Mouse (Mus musculus) heart, embryonic 12.5 days (tissue): Measurements from ENCODE around the gene Zfp772. TPM values are rescaled to one million over a fixed set of nuclear protein-coding genes. Genes with fewer than 3 reads are reported as not detected.
"Not testable (repeated sequence)": the region's sequence is repeated elsewhere in the genome, so short reads cannot be mapped to it uniquely, and the experiment has no call there.

Experiments
- ATAC-seq: fragments of 200-750 bp; cut with Nextera tagmentation; 2 replicates; pipeline ENCODE4 v1.8.0; 2017; ENCODE audit warnings: moderate TSS enrichment, moderate library complexity; ENCODE audit not compliant: insufficient number of reproducible peaks, low FRiP score
- H3K27ac ChIP-seq: fragments of 300-500 bp; sonication (generic); 2 replicates; pipeline ENCODE4 v1.5.1; 2016; ENCODE audit warnings: mild to moderate bottlenecking, moderate library complexity; ENCODE audit not compliant: poor library complexity, severe bottlenecking
- H3K27me3 ChIP-seq: fragments of 300-500 bp; sonication (generic); replicated peaks from 2 replicates; pipeline ENCODE4 v1.6.1; 2016; ENCODE audit warnings: mild to moderate bottlenecking, moderate library complexity
- H3K36me3 ChIP-seq: fragments of 300-500 bp; sonication (generic); 2 replicates; pipeline ENCODE4 v1.6.1; 2016; ENCODE audit warnings: mild to moderate bottlenecking, moderate library complexity
- H3K4me1 ChIP-seq: fragments of 300-500 bp; sonication (generic); replicated peaks from 2 replicates; pipeline ENCODE4 v1.6.1; 2016; ENCODE audit warnings: mild to moderate bottlenecking
- H3K4me2 ChIP-seq: fragments of 300-500 bp; sonication (generic); 2 replicates; pipeline ENCODE4 v1.6.1; 2016; ENCODE audit warnings: mild to moderate bottlenecking, moderate library complexity
- H3K4me3 ChIP-seq: fragments of 300-500 bp; sonication (generic); 2 replicates; pipeline ENCODE4 v1.5.1; 2016; ENCODE audit warnings: mild to moderate bottlenecking
- H3K9ac ChIP-seq: fragments of 300-500 bp; sonication (generic); 2 replicates; pipeline ENCODE4 v1.6.1; 2016; ENCODE audit warnings: mild to moderate bottlenecking, moderate library complexity
- H3K9me3 ChIP-seq: fragments of 300-500 bp; sonication (generic); replicated peaks from 2 replicates; pipeline ENCODE4 v1.6.1; 2016; ENCODE audit warnings: mild to moderate bottlenecking, moderate library complexity
- WGBS: fragments of 180-500 bp; shearing (Covaris S2); methylation state at CpG from one replicate; pipeline ENCODE4 v1.1.7; 2016; 5-methylcytosine and 5-hydroxymethylcytosine counted together
- polyA plus RNA-seq: library from polyadenylated mRNA; unstranded; fragments of >200 nt; fragmentation: Nextera tagmentation; extraction: Ambion mirVana; gene quantifications from 2 replicates; pipeline ENCODE4 v1.2.1, GENCODE M21; 2016

The Zfp772 gene
- polyA plus RNA-seq = 4.9 and 5.1 TPM in 2 replicates

DNA sequence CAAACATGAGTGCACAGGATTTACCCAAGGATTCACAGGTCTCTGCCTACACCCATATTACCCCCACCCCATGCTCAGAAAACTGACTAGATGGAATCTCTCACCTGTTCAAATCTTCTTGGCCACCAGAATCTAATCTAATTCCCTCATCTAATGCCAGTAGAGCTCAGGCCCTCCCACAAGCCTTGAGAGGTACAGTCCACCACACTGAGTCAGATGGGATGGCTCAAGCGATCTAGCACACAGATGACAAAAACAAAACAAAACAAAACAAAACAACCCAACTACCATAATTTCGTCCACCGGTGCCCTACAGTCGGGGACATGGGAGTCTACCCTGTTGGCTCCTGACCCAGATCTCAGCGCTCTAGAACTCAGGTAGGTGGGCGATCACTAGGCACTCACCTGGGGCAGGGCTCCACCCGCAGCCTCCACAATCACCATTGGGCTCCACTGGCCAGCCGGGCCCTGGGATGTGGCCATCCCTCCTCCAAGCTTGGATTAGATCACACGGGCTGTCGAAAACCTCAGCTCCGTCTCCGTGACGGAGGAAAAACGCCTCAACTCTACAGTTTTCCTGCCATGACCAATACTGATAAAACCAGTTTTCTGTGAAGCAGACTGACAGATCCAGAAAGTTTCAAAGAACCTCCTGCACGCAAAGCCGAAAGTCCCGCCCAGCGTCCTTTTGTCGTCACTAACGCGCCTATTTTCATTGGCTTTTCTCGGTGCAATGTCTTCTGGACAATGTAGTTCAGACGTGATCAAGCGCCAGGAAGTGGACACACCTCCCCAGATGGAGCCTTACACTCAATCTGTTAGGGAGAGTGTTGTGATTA, at the start of gene Zfp772:
Zfp772 (minus strand) TSS at position 686 of the 839 bp plus-strand sequence.
- not testable (repeated sequence) for H3K27ac ChIP-seq, H3K4me1 ChIP-seq, ATAC-seq, H3K9me3 ChIP-seq, H3K27me3 ChIP-seq, H3K36me3 ChIP-seq
- H3K9ac ChIP-seq = peak within 1 kb of the TSS; percentile 69
- H3K4me3 ChIP-seq = peak within 1 kb of the TSS; percentile 61
- peak within 1 kb of the TSS; percentile 78 for H3K4me2 ChIP-seq
- 2% methylated on average over 24 of the region's 24 CpGs for WGBS

DNA sequence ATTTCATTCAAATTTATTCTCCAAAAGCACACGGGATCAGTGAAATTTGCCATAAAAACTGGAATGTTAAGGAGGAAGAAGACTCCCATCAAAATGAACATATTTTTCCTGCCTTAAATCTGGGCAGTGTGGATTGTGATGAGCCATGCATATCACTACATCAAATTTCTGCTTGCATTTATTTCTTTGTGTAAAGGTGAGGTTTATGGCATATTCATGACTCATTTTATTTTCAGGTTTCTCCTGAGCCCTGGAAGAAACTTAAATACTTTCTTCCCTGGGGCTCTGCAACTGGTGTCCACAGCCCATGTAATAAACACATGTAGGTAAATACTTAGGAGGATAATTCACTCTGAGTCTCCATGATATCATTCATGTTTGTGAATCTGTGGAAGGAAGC, 37.4 kb upstream of the Zfp772 start, which contains the start of gene Vmn2r29:
Vmn2r29 (minus strand) TSS at position 101 of the 400 bp plus-strand sequence.
- not testable (repeated sequence) for H3K9me3 ChIP-seq, H3K4me1 ChIP-seq, H3K27ac ChIP-seq, ATAC-seq, H3K4me3 ChIP-seq, H3K36me3 ChIP-seq, H3K27me3 ChIP-seq, H3K9ac ChIP-seq, H3K4me2 ChIP-seq
- no CpG with 5 or more reads among the region's 1 CpGs for WGBS

DNA sequence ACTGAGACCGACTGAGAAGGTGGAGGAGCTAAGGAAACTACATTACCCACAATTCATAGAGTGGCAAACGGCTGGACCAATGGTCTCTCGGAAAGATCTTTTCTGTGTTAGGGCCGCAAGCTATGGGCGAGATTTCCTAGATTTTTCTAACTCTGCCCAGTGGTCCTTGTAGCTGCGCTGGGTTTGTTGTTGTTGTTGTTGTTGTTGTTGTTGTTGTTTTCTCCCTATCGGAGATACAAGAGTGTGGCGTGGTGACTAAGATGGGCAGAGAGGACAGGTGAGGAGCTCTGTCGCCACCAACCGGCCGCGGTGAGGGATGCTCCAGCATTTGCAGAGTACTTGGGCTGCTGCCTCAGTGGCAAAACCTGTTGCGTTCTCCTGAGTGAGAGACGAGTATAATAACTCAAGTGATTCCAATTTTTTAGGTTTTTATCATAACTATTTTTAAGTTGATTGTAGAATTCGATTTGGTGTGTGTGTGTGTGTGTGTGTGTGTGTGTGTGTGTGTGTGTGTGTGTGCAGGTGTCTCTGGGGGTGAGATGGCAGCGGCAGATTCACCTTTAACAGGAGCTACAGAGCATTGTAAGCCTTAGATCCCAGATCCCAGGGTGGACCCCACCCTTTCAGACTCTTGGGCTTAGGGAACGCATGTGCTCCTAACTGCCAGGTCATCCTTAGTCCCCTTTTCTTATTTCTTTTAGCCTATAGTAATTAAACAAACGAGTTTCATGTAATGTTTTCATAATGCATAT, 21.4 kb downstream of the Zfp772 start:
- peak; percentile 84; the same call in 1 of the 2 replicates for ATAC-seq
- Histone ChIP-seq H3K4me2 (peak overlapping the region; percentile 57), H3K9ac (no peak overlapping the region; the same call in 1 of the 2 replicates), H3K4me1 (no peaks in the 10 kb centered on the region), H3K27ac (no peak overlapping the region), H3K36me3 (no peaks in the 10 kb centered on the region), H3K27me3 (no peaks in the 10 kb centered on the region), H3K9me3 (no peaks in the 10 kb centered on the region), H3K4me3 (peak overlapping the region; percentile 58)
- 10% methylated on average over 18 of the region's 18 CpGs for WGBS

DNA sequence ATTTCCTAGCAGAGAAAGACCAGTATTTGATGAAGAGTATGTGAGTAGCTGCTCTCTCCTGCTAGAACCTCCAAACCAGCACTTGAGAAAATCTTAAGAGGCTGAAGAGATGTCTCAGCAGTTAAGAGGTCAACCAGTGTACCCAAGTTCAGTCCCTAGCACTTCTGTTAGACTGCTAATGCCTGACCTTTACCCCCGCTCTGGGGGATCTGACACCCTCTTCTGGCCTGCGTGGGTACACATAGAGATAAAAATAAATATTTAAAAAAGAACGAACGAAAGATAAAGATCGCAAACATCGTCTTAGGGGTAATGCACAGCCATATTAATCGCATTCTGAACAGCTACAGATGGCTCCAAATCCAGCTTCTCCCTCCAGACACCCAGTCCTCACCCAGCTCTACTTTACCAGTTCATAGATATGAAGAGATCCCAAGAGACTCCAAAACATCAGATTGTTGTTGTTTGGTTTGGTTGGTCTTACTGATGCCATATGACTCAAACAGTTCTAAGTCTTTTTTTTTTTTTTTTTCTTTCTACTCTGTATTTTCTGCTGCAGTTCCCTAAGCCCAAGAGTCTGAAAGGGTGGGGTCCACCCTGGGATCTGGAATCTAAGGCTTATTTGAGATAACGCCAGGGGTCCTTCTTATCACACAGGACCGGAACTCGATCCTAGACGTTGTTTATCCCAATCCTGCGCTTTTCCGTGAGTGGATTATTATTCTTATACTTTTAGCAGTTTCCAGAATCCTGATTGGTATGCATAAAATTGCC, 22.2 kb downstream of the Zfp772 start:
- Histone ChIP-seq H3K27ac (no peak overlapping the region), H3K4me3 (peak overlapping the region; percentile 58), H3K36me3 (peaks cover 5% of the 10 kb centered on the region; the same call in 1 of the 2 replicates), H3K27me3 (no peaks in the 10 kb centered on the region), H3K9ac (no peak overlapping the region), H3K9me3 (no peaks in the 10 kb centered on the region), H3K4me1 (no peaks in the 10 kb centered on the region), H3K4me2 (peak overlapping the region; percentile 57)
- 0 out of 2 replicates have a peak, but pooled peaks have one; percentile 15 for ATAC-seq
- WGBS = 29% methylated on average over 13 of the region's 13 CpGs

DNA sequence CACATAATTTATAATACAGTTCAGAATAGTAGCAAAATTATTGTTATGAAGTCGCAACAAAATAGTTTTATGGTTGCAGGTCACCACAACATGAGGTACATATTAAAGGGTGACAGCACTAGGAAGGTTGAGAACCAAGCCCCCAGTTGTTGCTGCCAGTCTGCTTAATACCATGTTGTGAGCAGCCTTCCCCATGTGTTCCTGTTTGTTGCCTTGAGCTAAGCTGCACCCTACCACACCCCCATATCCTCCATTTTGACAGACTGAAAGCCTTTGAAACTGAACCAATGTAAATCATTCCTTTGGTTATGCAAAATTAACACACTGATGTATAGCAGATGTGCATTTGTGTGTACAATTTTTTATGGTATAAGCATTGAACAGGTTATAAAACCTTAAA, 23.9 kb downstream of the Zfp772 start:
- WGBS = 76% methylated on average over 1 of the region's 1 CpGs
- H3K9me3 ChIP-seq = no peaks in the 10 kb centered on the region
- no peaks in the 10 kb centered on the region for H3K27me3 ChIP-seq
- peaks cover 22% of the 10 kb centered on the region for H3K36me3 ChIP-seq
- no peak overlapping the region for H3K4me2 ChIP-seq
- no peak overlapping the region for H3K9ac ChIP-seq
- H3K4me1 ChIP-seq = no peaks in the 10 kb centered on the region
- ATAC-seq = no peak
- no peak overlapping the region for H3K27ac ChIP-seq
- H3K4me3 ChIP-seq = no peak overlapping the region

DNA sequence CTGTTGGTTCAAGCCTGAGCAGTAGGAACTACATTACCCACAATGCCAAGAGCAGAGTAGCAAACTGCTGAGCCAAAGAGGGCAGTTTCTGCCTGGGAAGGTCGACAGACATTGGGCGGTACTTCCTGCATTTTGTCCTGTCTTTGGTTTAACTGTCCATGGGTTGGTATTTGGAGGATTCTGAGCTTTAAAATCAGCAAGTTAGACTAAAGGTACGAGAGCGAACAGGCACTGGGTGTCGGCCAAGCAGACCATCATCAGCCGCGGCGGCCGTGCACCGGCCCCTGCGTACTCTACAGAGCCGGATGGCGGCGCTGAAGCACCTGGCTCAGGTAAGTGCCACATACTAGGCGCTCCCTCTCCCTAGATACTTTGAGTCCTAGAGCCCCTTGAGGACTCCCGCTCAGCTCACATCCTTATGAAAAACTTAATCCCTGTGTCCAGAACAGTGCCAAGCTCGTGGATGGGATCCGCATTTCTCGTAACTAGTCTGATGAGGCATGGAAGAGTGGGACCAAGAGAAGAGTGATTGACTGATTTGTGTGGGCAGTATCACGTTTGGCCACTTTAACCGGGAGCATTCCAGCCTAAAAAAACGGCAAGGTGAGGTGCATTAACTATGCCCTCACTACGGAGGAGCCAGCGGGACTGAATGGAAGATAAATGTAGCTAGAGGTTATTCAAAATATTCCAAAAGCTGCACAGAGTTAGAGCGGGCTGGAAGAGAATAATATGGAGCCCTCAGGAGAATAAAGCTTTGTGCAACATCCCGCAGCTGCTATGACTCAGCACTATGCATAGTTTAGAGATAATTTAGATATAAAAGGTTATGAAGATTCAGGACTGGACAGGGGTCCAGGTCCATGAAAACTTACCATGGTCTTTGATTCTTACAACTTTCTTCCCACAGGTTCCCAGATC, 38.3 kb downstream of the Zfp772 start, which contains the start of gene Zfp418:
Zfp418 (plus strand) TSS at position 104 of the 921 bp plus-strand sequence.
- peaks cover 6% of the 10 kb centered on the region; the same call in 1 of the 2 replicates for H3K4me1 ChIP-seq
- ATAC-seq = peak; percentile 93
- H3K9ac ChIP-seq = peak within 1 kb of the TSS; percentile 93
- H3K4me3 ChIP-seq = peak within 1 kb of the TSS; percentile 97
- H3K9me3 ChIP-seq = no peaks in the 10 kb centered on the region
- no peaks in the 10 kb centered on the region for H3K27me3 ChIP-seq
- 3% methylated on average over 26 of the region's 26 CpGs for WGBS
- H3K36me3 ChIP-seq = peaks cover 9% of the 10 kb centered on the region
- H3K27ac ChIP-seq = 0 out of 2 replicates have a peak within 1 kb of the TSS, but pooled peaks have one; percentile 16
- H3K4me2 ChIP-seq = peak within 1 kb of the TSS; percentile 70

Other genes with a start within 250 kb of the Zfp772 start
- gene Aurkc, start 214.7 kb downstream of the Zfp772 start, polyA plus RNA-seq = not detected in 2 replicates
- 6.1 and 7.8 TPM in 2 replicates for gene Zfp954, start 88.5 kb downstream of the Zfp772 start, polyA plus RNA-seq
- gene Zfp773, start 73.2 kb downstream of the Zfp772 start, polyA plus RNA-seq = 0.99 and 1.1 TPM in 2 replicates
- 0.96 and 1.8 TPM in 2 replicates for gene Zfp418, start 38.7 kb downstream of the Zfp772 start, polyA plus RNA-seq
- gene Vmn2r29, start 37.3 kb upstream of the Zfp772 start, polyA plus RNA-seq = 0.08 and 0.24 TPM in 2 replicates
- gene Gm45844, start 68.3 kb upstream of the Zfp772 start, polyA plus RNA-seq = 1.4 and 2.6 TPM in 2 replicates
- gene Clcn4, start 90.9 kb upstream of the Zfp772 start, polyA plus RNA-seq = 44.6 and 45.7 TPM in 2 replicates
- not detected in 2 replicates for gene Vmn2r30, start 127.6 kb upstream of the Zfp772 start, polyA plus RNA-seq
- gene Gm45783, start 164.6 kb upstream of the Zfp772 start, polyA plus RNA-seq = not detected in 2 replicates
- gene Vmn2r31, start 189.7 kb upstream of the Zfp772 start, polyA plus RNA-seq = not detected in 2 replicates